Comparison of ENCODE assay signal across 15 mouse cellular contexts in genomic region chr14:25301336-25302031, GRCm38 (mm10).
DNase-seq lines count a peak whose midpoint lies in the region; ATAC-seq lines count a peak whose summit lies in the region.
"Had no signal": no experiment of that assay in that cellular context is flagged by ENCODE, and none has a peak within 500 bp of the region (broad histone marks: within the 10 kb centered on the region; RNA-seq: fewer than 3 reads in every experiment).

No protein-coding gene starts in this region.

- 13% methylated on average over 9 of the region's 9 CpGs for WGBS in forebrain, embryonic 12.5 days

- no peaks in the 10 kb centered on the region for H3K36me3 ChIP-seq in forebrain, embryonic 12.5 days (replicated peaks)
- H3K36me3 ChIP-seq: stomach, embryonic 15.5 days had no signal

- no peak for ATAC-seq in forebrain, embryonic 12.5 days (ENCODE audit: low FRiP score)
- ATAC-seq in megakaryocyte, adult 5-6 weeks (ENCODE audit: poor library complexity, severe bottlenecking), result peak; percentile 56
- ATAC-seq: Patski had no signal

- H3K27ac ChIP-seq in forebrain, embryonic 12.5 days, result 0 out of 2 replicates have a peak overlapping the region, but pooled peaks have one; percentile 11
- H3K27ac ChIP-seq: stomach, embryonic 15.5 days had no signal

- H3K9me3 ChIP-seq in forebrain, embryonic 12.5 days, result no peaks in the 10 kb centered on the region
- H3K9me3 ChIP-seq: stomach, embryonic 15.5 days had no signal

- peak; percentile 69 for DNase-seq in heart, adult 11 months
- no peak for DNase-seq in heart, adult 9 months (ENCODE audit: low spot score in 2 of 2)
- DNase-seq in 416B (ENCODE audit: low read depth), result peak; percentile 51
- no peak for DNase-seq in Muller cell, postnatal 12 days (ENCODE audit: inconsistent ontology term)
- no peak for DNase-seq in cerebellum, adult 8-10 months
- DNase-seq in left cerebral cortex, postnatal 4 days, result no peak
- DNase-seq: adrenal gland, postnatal 36 days; cerebellum, adult 11 months; heart, adult 18-20 months; layer of hippocampus, postnatal 36 days; lung, postnatal 36 days had no signal

- intact Hi-C loops in left cerebral cortex, postnatal 4 days (cut with DNase I), result no loop called here

- H3K4me1 ChIP-seq in forebrain, embryonic 12.5 days, result peaks cover 31% of the 10 kb centered on the region

- H3K4me2 ChIP-seq in forebrain, embryonic 12.5 days, result no peak overlapping the region
- H3K4me2 ChIP-seq: stomach, embryonic 15.5 days had no signal

- H3K4me3 ChIP-seq in forebrain, embryonic 12.5 days (replicated peaks), result no peak overlapping the region
- H3K4me3 ChIP-seq: stomach, embryonic 15.5 days had no signal

- H3K9ac ChIP-seq in forebrain, embryonic 12.5 days, result no peak overlapping the region
- H3K9ac ChIP-seq: stomach, embryonic 15.5 days had no signal

- H3K27me3 ChIP-seq in forebrain, embryonic 12.5 days, result peaks cover 71% of the 10 kb centered on the region
- H3K27me3 ChIP-seq: Patski; stomach, embryonic 15.5 days had no signal

Comparison
In these comparisons a context has a peak if more than half of its experiments do, and no peak if none do; other contexts are left out.
1. DNase-seq: peak in heart, adult 11 months (single experiment) and 416B (single experiment); none in heart, adult 9 months (0 of 2), Muller cell, postnatal 12 days (single experiment), cerebellum, adult 8-10 months (single experiment) and left cerebral cortex, postnatal 4 days (single experiment).